Mouse (Mus musculus): ENCODE results near the gene Tet1. TPM values are rescaled to one million over a fixed set of nuclear protein-coding genes. Genes with fewer than 3 reads are reported as not detected.

Gene Tet1
- polyA plus RNA-seq, 1 experiment, result 0.11 TPM

DNA sequence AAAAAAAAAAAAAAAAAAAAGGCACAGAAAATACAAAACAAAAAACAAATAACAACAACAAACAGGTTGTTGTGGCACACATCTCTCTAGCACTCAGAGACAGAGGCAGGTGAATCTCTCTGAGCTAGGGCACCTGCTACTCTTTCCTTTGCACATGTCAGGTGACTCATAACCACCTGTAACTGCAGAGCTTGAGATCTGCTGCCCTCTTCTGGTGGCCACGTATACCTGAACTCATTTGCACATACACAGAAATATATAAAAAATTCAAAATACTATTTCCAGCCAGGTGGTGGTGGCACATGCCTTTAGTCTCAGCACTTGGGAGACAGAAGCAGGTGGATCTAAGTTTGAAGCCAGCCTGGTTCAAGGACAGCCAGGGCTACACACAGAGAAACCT is 46.4 kb downstream of the Tet1 start:
- no peak overlapping the region for H3K4me3 ChIP-seq (ENCODE audit: control insufficient read depth, low read depth, low read length)
- no peaks in the 10 kb centered on the region for H3K4me1 ChIP-seq (ENCODE audit: control insufficient read depth, insufficient read depth, low read length)
- no peak overlapping the region for H3K27ac ChIP-seq (ENCODE audit: control insufficient read depth, insufficient read depth, low read depth, low read length)
- H3K36me3 ChIP-seq (ENCODE audit: control insufficient read depth, insufficient read depth, low read length), result no peaks in the 10 kb centered on the region
- TF ChIP-seq POLR2A (IDR thresholded peaks at IDR 0.05; ENCODE audit: control insufficient read depth, low read depth, low read length) (no peak), CTCF (IDR thresholded peaks at IDR 0.05; ENCODE audit: control insufficient read depth, insufficient read depth, insufficient replicate concordance, low read depth, low read length) (no peak)
- no peaks in the 10 kb centered on the region for H3K27me3 ChIP-seq (ENCODE audit: control insufficient read depth, insufficient read depth, low read length)

DNA sequence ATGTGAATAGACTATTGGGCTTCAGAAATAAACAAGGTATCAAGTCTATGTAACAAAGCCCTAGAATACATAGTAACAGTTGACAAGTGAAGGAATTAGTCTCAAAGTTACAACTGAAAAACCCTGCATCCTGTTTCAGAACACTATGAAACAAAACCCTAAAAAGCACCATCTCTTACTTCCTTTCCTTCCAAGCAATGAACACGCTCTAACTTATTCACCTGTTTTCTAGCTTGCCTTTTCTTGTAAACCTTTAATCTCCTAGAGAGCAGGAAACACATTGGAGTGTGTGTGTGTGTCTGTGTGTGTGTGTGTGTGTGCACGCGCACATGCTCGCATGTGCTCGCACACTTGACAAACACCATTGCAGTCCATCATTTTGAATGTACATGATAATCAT is 49.8 kb downstream of the Tet1 start:
- Histone ChIP-seq H3K27ac (ENCODE audit: control insufficient read depth, insufficient read depth, low read depth, low read length) (no peak overlapping the region), H3K36me3 (ENCODE audit: control insufficient read depth, insufficient read depth, low read length) (no peaks in the 10 kb centered on the region), H3K27me3 (ENCODE audit: control insufficient read depth, insufficient read depth, low read length) (no peaks in the 10 kb centered on the region), H3K4me1 (ENCODE audit: control insufficient read depth, insufficient read depth, low read length) (no peaks in the 10 kb centered on the region), H3K4me3 (ENCODE audit: control insufficient read depth, low read depth, low read length) (no peak overlapping the region)
- no peak for TF ChIP-seq POLR2A (IDR thresholded peaks at IDR 0.05; ENCODE audit: control insufficient read depth, low read depth, low read length)
- no peak for TF ChIP-seq CTCF (IDR thresholded peaks at IDR 0.05; ENCODE audit: control insufficient read depth, insufficient read depth, insufficient replicate concordance, low read depth, low read length)

DNA sequence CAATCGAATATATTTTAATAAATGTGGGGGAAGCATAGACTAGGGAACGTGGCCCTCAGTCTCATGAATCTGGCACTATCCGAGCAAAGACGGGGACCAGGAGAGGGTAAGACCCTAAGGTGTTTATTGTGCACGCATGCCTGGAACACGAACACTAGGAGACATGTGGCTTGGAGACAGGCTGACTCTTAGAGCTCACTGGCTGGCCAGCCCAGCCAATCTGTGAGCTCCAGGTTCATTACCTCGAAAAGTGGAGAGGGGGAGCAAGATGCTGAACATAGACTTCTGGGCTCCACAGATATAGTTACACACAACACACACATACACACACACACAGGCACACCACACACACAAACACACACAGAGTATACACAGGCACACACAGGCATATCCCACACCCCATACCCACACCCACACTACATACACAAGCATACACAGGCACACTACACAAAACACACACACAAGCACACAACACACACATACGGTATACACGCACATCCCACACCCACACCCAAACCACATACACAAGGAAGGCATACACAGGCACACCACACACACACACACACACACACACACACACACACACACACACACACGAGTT is 52.0 kb downstream of the Tet1 start:
- Histone ChIP-seq H3K27ac (ENCODE audit: control insufficient read depth, insufficient read depth, low read depth, low read length) (no peak overlapping the region), H3K4me3 (ENCODE audit: control insufficient read depth, low read depth, low read length) (no peak overlapping the region), H3K4me1 (ENCODE audit: control insufficient read depth, insufficient read depth, low read length) (no peaks in the 10 kb centered on the region), H3K27me3 (ENCODE audit: control insufficient read depth, insufficient read depth, low read length) (no peaks in the 10 kb centered on the region), H3K36me3 (ENCODE audit: control insufficient read depth, insufficient read depth, low read length) (no peaks in the 10 kb centered on the region)
- TF ChIP-seq POLR2A (IDR thresholded peaks at IDR 0.05; ENCODE audit: control insufficient read depth, low read depth, low read length), result no peak
- no peak for TF ChIP-seq CTCF (IDR thresholded peaks at IDR 0.05; ENCODE audit: control insufficient read depth, insufficient read depth, insufficient replicate concordance, low read depth, low read length)

DNA sequence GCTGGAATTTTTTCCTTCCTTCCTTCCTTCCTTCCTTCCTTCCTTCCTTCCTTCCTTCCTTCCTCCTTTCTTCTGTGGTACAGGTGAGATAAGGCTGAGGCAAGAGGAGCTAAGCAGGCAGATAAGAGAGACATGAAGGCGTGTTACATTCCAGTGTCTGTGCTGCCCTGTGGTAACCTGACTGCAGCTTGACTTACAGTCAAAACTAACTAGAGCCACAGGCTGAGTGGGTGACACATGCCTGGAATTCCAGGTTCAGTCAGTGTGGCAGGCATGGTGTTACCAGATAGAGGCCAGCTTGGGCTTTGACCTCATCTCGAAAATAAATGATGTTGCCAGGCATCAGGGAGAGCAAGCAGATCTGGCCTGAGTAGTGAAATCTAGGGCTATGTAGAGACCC is 53.8 kb downstream of the Tet1 start:
- no peak overlapping the region for H3K4me3 ChIP-seq (ENCODE audit: control insufficient read depth, low read depth, low read length)
- H3K27ac ChIP-seq (ENCODE audit: control insufficient read depth, insufficient read depth, low read depth, low read length), result no peak overlapping the region
- no peaks in the 10 kb centered on the region for H3K27me3 ChIP-seq (ENCODE audit: control insufficient read depth, insufficient read depth, low read length)
- H3K36me3 ChIP-seq (ENCODE audit: control insufficient read depth, insufficient read depth, low read length), result no peaks in the 10 kb centered on the region
- no peaks in the 10 kb centered on the region for H3K4me1 ChIP-seq (ENCODE audit: control insufficient read depth, insufficient read depth, low read length)
- TF ChIP-seq POLR2A (IDR thresholded peaks at IDR 0.05; ENCODE audit: control insufficient read depth, low read depth, low read length), result no peak
- no peak for TF ChIP-seq CTCF (IDR thresholded peaks at IDR 0.05; ENCODE audit: control insufficient read depth, insufficient read depth, insufficient replicate concordance, low read depth, low read length)

DNA sequence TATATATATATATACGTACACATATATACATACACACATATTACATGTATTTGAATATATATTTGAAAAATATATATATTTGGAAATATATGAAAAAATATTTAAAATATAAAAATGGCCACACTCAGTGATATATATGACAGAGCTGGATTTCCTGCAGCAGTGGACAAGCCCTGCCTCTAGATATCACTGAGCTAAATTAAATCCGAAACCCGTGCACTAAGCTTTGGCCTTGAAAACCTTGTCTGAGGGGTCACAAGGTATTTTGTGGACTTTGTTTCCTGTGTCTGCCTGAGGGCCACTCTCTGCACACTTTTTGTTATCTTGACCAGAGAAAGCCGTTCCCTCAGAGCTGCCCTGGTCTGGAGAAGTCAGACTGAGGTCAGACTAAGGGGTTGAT is 54.2 kb downstream of the Tet1 start:
- TF ChIP-seq CTCF (IDR thresholded peaks at IDR 0.05; ENCODE audit: control insufficient read depth, insufficient read depth, insufficient replicate concordance, low read depth, low read length) (no peak), POLR2A (IDR thresholded peaks at IDR 0.05; ENCODE audit: control insufficient read depth, low read depth, low read length) (no peak)
- H3K4me1 ChIP-seq (ENCODE audit: control insufficient read depth, insufficient read depth, low read length), result no peaks in the 10 kb centered on the region
- no peaks in the 10 kb centered on the region for H3K27me3 ChIP-seq (ENCODE audit: control insufficient read depth, insufficient read depth, low read length)
- H3K36me3 ChIP-seq (ENCODE audit: control insufficient read depth, insufficient read depth, low read length), result no peaks in the 10 kb centered on the region
- no peak overlapping the region for H3K27ac ChIP-seq (ENCODE audit: control insufficient read depth, insufficient read depth, low read depth, low read length)
- H3K4me3 ChIP-seq (ENCODE audit: control insufficient read depth, low read depth, low read length), result no peak overlapping the region

DNA sequence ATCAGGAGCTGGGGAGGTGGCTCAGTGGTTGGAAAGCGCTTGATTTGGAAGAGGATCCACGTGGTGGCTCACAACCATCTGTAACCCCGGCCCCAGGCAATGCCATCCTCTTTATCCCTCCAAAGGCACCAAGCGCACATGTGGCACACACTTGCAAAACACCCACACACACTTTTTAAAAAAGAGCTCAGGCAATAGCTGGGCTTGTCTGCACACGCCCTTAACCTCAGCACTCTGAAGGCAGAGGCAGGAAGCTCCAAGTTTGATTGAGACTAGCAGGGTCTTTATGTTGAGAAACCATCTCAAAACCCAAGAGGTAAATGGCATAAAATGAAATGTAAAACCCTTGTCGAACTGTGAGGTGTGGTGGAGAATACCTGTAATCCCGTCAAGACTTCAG is 57.2 kb downstream of the Tet1 start:
- Histone ChIP-seq H3K27ac (ENCODE audit: control insufficient read depth, insufficient read depth, low read depth, low read length) (no peak overlapping the region), H3K4me1 (ENCODE audit: control insufficient read depth, insufficient read depth, low read length) (no peaks in the 10 kb centered on the region), H3K4me3 (ENCODE audit: control insufficient read depth, low read depth, low read length) (no peak overlapping the region), H3K36me3 (ENCODE audit: control insufficient read depth, insufficient read depth, low read length) (no peaks in the 10 kb centered on the region), H3K27me3 (ENCODE audit: control insufficient read depth, insufficient read depth, low read length) (no peaks in the 10 kb centered on the region)
- TF ChIP-seq CTCF (IDR thresholded peaks at IDR 0.05; ENCODE audit: control insufficient read depth, insufficient read depth, insufficient replicate concordance, low read depth, low read length) (no peak), POLR2A (IDR thresholded peaks at IDR 0.05; ENCODE audit: control insufficient read depth, low read depth, low read length) (no peak)

DNA sequence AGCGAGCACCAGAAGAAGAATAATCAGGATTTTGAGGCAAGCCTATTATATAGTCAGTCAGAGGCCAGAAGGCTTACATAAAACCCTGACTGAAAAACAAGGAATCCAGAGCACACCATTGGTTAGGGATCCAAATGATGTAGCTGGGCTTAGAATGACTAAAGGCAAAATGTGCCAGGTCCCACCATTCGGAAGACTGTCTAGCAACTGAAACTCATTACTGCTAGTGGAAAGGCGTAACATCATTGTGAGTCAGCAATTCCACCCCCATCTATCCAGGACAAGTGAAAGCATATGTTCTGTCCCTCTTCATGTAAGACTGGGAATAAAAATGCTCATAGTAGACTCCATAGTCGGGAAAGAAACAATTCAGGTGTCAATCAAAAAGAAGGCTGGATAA is 57.8 kb downstream of the Tet1 start:
- no peak overlapping the region for H3K27ac ChIP-seq (ENCODE audit: control insufficient read depth, insufficient read depth, low read depth, low read length)
- H3K4me1 ChIP-seq (ENCODE audit: control insufficient read depth, insufficient read depth, low read length), result no peaks in the 10 kb centered on the region
- H3K27me3 ChIP-seq (ENCODE audit: control insufficient read depth, insufficient read depth, low read length), result no peaks in the 10 kb centered on the region
- H3K36me3 ChIP-seq (ENCODE audit: control insufficient read depth, insufficient read depth, low read length), result no peaks in the 10 kb centered on the region
- TF ChIP-seq POLR2A (IDR thresholded peaks at IDR 0.05; ENCODE audit: control insufficient read depth, low read depth, low read length), result no peak
- no peak for TF ChIP-seq CTCF (IDR thresholded peaks at IDR 0.05; ENCODE audit: control insufficient read depth, insufficient read depth, insufficient replicate concordance, low read depth, low read length)
- no peak overlapping the region for H3K4me3 ChIP-seq (ENCODE audit: control insufficient read depth, low read depth, low read length)

DNA sequence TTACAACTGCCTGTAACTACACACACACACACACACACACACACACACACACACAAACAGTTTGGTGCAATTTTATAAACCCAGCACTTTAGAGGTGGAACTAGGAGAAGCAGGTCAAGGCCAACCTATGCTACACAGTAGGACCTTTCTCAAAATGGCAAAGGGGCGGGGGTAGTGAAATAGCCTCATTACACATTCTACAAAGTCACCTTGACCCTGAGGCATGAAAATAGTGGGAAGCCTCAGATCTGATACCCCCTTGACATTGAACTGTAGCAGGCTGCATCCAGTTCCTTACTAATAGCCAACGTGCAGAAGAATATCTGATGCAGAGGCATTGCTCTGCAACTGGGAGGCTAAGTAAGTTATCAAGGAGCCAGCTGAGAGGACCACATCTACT is 60.0 kb downstream of the Tet1 start:
- Histone ChIP-seq H3K36me3 (ENCODE audit: control insufficient read depth, insufficient read depth, low read length) (no peaks in the 10 kb centered on the region), H3K4me3 (ENCODE audit: control insufficient read depth, low read depth, low read length) (no peak overlapping the region), H3K4me1 (ENCODE audit: control insufficient read depth, insufficient read depth, low read length) (peaks cover 1% of the 10 kb centered on the region), H3K27ac (ENCODE audit: control insufficient read depth, insufficient read depth, low read depth, low read length) (no peak overlapping the region), H3K27me3 (ENCODE audit: control insufficient read depth, insufficient read depth, low read length) (no peaks in the 10 kb centered on the region)
- no peak for TF ChIP-seq POLR2A (IDR thresholded peaks at IDR 0.05; ENCODE audit: control insufficient read depth, low read depth, low read length)
- no peak for TF ChIP-seq CTCF (IDR thresholded peaks at IDR 0.05; ENCODE audit: control insufficient read depth, insufficient read depth, insufficient replicate concordance, low read depth, low read length)

Data from testis, adult 2 months (tissue).